Mouse (Mus musculus): ENCODE measurements around the gene Chl1. TPM values are rescaled to one million over a fixed set of nuclear protein-coding genes. Genes with fewer than 3 reads are reported as not detected.

Gene Chl1
- polyA plus RNA-seq, 1 experiment from 2014 or later, result 0.37 TPM

GRCm38 (mm10) chr6:103512911-103513321, 2.5 kb downstream of the Chl1 start:
- peaks cover 19% of the 10 kb centered on the region for H3K4me1 ChIP-seq
- no peak for ATAC-seq (ENCODE audit: extremely low read depth, insufficient number of reproducible peaks, low FRiP score, low TSS enrichment)
- no peaks in the 10 kb centered on the region for H3K36me3 ChIP-seq
- no peaks in the 10 kb centered on the region for H3K9me3 ChIP-seq
- no peak overlapping the region for H3K9ac ChIP-seq
- peaks cover 56% of the 10 kb centered on the region for H3K27me3 ChIP-seq (replicated peaks)
- H3K4me3 ChIP-seq, result no peak overlapping the region
- WGBS, result 49% methylated on average over 6 of the region's 6 CpGs
- no peak overlapping the region for H3K4me2 ChIP-seq
- H3K27ac ChIP-seq (replicated peaks), result no peak overlapping the region

DNA sequence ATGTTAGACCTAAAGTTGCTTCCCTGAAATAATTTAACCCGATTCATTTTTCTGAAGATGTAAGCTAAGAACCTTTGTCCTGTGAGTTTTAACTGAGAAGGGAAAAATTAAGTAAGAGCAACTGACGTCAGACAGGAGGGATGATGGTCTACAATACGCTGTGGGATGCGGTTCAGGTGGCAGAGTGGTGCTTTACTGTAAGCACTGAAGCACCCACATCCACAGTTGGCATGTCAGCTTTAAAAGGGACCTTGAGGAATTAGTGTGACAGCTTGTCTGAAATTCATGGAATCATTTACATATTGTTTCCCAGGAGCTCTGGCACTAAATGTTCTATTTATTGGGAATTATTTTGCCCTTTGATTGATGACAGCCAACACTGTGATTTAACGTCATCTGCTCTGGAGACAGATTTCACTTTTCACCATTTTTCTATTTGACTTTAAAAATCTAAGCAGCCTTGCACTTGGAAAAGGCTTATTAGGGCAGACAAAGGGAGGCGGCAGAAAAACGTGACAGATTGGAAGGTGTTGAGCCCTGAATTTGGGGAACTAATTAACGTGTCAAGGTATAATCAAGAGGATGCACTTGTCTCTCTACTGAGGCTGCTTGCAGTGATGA, 3.3 kb downstream of the Chl1 start:
- Histone ChIP-seq H3K4me1 (peaks cover 19% of the 10 kb centered on the region), H3K4me3 (no peak overlapping the region), H3K9ac (no peak overlapping the region), H3K27ac (replicated peaks) (no peak overlapping the region), H3K27me3 (replicated peaks) (peaks cover 52% of the 10 kb centered on the region), H3K36me3 (no peaks in the 10 kb centered on the region), H3K4me2 (no peak overlapping the region), H3K9me3 (no peaks in the 10 kb centered on the region)
- ATAC-seq (ENCODE audit: extremely low read depth, insufficient number of reproducible peaks, low FRiP score, low TSS enrichment), result no peak
- WGBS, result 62% methylated on average over 8 of the region's 8 CpGs

DNA sequence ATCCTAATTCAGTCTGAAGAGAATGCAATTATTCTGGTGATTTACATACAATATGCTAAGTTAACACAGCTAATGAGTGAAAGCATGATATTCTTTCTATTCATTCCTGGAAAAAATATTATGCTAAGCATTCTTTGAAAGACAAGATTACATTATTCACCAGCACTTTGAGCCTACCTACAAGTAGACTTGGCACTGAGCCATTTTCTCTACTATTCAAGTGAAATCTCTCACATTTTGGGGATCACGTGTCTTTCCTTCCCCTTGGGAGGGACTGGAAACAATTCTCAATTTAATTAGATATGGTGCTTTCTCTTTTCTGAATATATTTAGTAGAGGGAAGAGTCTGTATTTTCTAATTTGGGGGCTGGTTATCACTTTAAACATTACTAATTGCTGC, 4.0 kb downstream of the Chl1 start:
- Histone ChIP-seq H3K4me3 (no peak overlapping the region), H3K27me3 (replicated peaks) (peaks cover 50% of the 10 kb centered on the region), H3K9ac (no peak overlapping the region), H3K36me3 (no peaks in the 10 kb centered on the region), H3K27ac (replicated peaks) (no peak overlapping the region), H3K4me1 (peaks cover 19% of the 10 kb centered on the region), H3K4me2 (no peak overlapping the region), H3K9me3 (no peaks in the 10 kb centered on the region)
- 53% methylated on average over 1 of the region's 1 CpGs for WGBS
- ATAC-seq (ENCODE audit: extremely low read depth, insufficient number of reproducible peaks, low FRiP score, low TSS enrichment), result no peak

DNA sequence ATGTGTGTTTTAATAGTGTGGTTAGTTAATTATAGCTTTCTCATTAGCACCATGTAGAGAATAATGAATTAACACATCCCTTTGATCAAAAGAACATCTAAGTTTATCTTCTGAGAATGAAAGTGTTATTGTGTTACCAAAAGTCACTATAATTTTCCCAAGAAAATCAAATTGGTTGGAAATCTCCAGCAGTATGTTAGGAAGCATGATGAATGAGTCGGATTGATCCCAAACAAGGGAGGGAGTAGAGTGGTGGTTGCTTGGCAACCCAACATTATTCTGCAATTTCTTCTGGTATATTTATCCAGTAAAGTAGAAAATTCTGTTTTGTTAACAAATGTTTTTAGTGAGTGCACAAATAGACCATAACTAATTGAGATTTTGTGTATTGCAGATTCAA, 4.4 kb downstream of the Chl1 start:
- no peak overlapping the region for H3K4me2 ChIP-seq
- peaks cover 46% of the 10 kb centered on the region for H3K27me3 ChIP-seq (replicated peaks)
- peaks cover 19% of the 10 kb centered on the region for H3K4me1 ChIP-seq
- H3K9ac ChIP-seq, result no peak overlapping the region
- H3K9me3 ChIP-seq, result no peaks in the 10 kb centered on the region
- no peak overlapping the region for H3K4me3 ChIP-seq
- WGBS, result 81% methylated on average over 1 of the region's 1 CpGs
- H3K36me3 ChIP-seq, result no peaks in the 10 kb centered on the region
- H3K27ac ChIP-seq (replicated peaks), result no peak overlapping the region
- ATAC-seq (ENCODE audit: extremely low read depth, insufficient number of reproducible peaks, low FRiP score, low TSS enrichment), result no peak

- Histone ChIP-seq H3K4me1 (no peaks in the 10 kb centered on the region), H3K27ac (replicated peaks) (no peak overlapping the region), H3K4me2 (no peak overlapping the region), H3K9me3 (no peaks in the 10 kb centered on the region), H3K4me3 (no peak overlapping the region), H3K9ac (no peak overlapping the region), H3K27me3 (replicated peaks) (peaks cover 3% of the 10 kb centered on the region; the same call in 1 of the 2 replicates), H3K36me3 (no peaks in the 10 kb centered on the region)
- WGBS, result 74% methylated on average over 2 of the region's 2 CpGs
- no peak for ATAC-seq (ENCODE audit: extremely low read depth, insufficient number of reproducible peaks, low FRiP score, low TSS enrichment)
These were observed 9.2 kb downstream of the Chl1 start for GRCm38 (mm10) chr6:103519596-103519995.

DNA sequence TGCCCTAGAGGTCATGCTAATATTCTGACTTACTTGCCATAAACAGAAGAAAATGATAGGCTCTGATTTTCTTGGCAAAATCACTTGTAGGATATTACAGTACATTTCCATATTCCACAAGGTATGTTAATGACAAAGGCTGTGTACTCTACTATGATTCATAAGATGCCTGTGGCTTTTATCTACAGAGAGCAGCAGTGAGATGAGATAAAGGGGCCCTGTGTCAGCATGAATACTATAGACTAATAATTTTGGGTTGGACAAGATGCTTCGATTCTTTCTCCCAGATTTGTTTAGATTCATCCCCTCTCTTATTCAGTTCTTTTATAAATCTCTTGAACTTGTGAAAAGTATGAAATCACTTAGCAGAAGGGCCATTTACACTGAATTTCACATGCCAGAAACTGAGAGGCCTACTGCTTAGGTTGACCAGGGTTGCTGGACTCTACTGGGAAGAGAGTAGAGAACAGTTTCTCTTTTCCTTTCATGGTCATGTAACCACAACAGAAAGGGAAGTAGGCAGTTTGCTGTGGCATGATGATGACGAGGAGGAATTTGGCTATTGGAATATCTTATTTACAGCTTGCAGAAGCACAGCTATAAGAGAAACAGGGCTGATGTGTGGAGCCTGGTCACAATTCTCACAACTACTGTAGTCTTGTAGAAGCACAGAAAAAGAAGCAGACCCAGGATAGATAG, 15.1 kb downstream of the Chl1 start:
- Histone ChIP-seq H3K9ac (no peak overlapping the region), H3K36me3 (no peaks in the 10 kb centered on the region), H3K9me3 (no peaks in the 10 kb centered on the region), H3K4me3 (no peak overlapping the region), H3K4me1 (no peaks in the 10 kb centered on the region), H3K27me3 (replicated peaks) (no peaks in the 10 kb centered on the region), H3K27ac (replicated peaks) (no peak overlapping the region), H3K4me2 (no peak overlapping the region)
- 61% methylated on average over 2 of the region's 2 CpGs for WGBS
- no peak for ATAC-seq (ENCODE audit: extremely low read depth, insufficient number of reproducible peaks, low FRiP score, low TSS enrichment)

DNA sequence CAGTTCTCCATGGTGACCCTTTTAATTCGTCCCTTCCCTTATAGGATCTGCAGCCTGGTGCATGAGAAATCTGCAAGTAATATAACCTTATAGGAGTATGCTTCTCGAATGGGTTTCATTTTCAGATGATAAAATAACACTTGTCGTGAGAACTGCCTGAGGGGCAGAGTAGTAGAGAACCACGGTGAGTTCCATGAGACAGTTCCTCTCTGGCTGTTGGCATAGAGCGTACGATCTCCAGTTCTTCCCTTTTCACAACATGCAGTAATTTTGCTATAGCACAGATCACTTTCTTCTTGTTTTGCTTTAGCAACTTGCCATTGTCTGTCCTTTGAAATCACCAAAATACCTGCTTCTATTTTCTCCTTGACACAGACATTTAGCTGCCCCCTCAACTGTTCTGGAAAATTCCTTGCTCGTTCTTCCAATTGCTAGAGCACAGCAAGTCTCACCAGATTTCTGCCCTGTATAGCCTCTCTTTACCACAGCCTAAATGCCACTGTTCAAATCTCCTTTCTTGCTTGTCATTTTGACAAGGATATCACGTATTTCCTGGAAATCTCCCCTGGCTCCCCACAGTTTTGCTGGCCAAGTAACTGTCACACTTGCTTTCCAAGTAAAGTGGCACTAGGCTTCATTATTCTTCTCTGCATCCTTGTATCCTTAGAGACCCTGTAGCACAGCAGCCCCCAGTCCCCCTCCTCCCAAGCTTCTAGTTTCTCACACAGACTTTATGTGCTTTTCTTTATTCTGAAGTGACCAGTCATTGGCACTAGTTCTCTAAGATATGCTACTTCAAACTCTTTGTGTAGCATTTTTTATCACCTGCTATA, 16.8 kb downstream of the Chl1 start:
- Histone ChIP-seq H3K4me2 (no peak overlapping the region), H3K27ac (replicated peaks) (no peak overlapping the region), H3K36me3 (no peaks in the 10 kb centered on the region), H3K9me3 (no peaks in the 10 kb centered on the region), H3K27me3 (replicated peaks) (no peaks in the 10 kb centered on the region), H3K9ac (no peak overlapping the region), H3K4me3 (no peak overlapping the region), H3K4me1 (no peaks in the 10 kb centered on the region)
- WGBS, result 63% methylated on average over 8 of the region's 8 CpGs
- no peak for ATAC-seq (ENCODE audit: extremely low read depth, insufficient number of reproducible peaks, low FRiP score, low TSS enrichment)

DNA sequence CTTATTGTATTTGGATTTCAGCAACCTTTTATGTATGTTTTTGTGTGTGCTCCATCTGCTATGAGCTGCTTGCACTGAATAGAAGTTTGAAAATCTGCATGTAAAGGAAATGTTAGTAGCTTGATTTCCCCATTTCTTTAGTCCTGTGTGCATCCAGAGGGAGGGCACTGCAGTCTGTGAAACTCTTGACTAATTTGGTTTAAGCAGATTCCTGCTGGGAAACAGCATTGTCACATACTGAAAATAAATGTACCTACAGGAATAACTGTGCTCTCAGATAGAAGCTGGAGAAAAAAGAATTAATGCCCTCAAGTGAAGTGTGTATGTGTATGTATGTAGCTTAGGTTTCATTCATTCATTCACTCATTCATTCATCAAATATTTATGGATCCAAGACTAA, 22.7 kb downstream of the Chl1 start:
- no peaks in the 10 kb centered on the region for H3K27me3 ChIP-seq (replicated peaks)
- no peak for ATAC-seq (ENCODE audit: extremely low read depth, insufficient number of reproducible peaks, low FRiP score, low TSS enrichment)
- H3K4me3 ChIP-seq, result no peak overlapping the region

DNA sequence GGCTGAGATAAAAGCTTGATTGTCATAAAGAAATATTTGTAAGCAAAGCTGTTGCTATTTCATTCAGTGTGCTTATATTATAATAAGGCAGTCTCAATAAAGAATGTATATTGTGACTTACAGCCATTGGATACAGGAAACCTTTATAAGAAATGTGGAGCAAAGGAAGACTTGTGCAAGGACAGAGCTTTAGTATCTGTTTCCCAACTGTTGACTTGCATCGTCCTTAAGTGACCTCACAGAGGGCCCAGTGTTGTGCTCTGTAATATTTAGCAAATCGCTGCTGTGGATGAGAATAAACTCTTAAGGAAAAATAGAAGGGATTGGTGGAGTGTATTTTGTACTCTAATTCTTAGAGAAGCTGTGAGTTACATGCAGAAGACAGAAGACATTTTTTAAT, 23.6 kb downstream of the Chl1 start:
- Histone ChIP-seq H3K9ac (no peak overlapping the region), H3K27ac (replicated peaks) (no peak overlapping the region), H3K9me3 (no peaks in the 10 kb centered on the region), H3K36me3 (no peaks in the 10 kb centered on the region), H3K4me3 (no peak overlapping the region), H3K27me3 (replicated peaks) (no peaks in the 10 kb centered on the region), H3K4me1 (no peaks in the 10 kb centered on the region), H3K4me2 (no peak overlapping the region)
- WGBS, result 64% methylated on average over 2 of the region's 2 CpGs
- ATAC-seq (ENCODE audit: extremely low read depth, insufficient number of reproducible peaks, low FRiP score, low TSS enrichment), result no peak

More for the DNA sequence above, 22.7 kb downstream of the Chl1 start:
- Histone ChIP-seq H3K36me3 (no peaks in the 10 kb centered on the region), H3K9ac (no peak overlapping the region), H3K4me2 (no peak overlapping the region), H3K27ac (replicated peaks) (no peak overlapping the region), H3K4me1 (no peaks in the 10 kb centered on the region), H3K9me3 (no peaks in the 10 kb centered on the region)

DNA sequence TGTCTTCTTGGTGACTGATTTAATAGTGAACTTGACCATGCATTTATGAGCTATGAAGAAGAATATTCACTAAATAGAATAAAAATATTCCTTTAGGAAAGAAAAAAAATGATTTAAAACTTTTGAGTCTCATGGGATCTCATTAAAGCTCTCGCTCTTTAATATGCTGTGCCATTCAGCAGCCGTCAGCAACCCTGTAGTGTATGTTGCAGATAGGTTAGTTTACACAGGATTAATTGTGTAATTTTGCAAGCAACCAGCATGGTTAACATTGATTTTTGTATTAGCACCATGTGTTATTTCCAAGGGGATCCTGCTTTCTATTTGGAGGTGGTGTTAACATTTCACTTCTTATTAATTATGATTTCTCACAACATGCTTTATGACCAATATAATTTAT, 32.2 kb downstream of the Chl1 start:
- no peaks in the 10 kb centered on the region for H3K27me3 ChIP-seq (replicated peaks)
- H3K9ac ChIP-seq, result no peak overlapping the region
- no peaks in the 10 kb centered on the region for H3K4me1 ChIP-seq
- no peak overlapping the region for H3K4me2 ChIP-seq
- no peaks in the 10 kb centered on the region for H3K9me3 ChIP-seq
- no peak for ATAC-seq (ENCODE audit: extremely low read depth, insufficient number of reproducible peaks, low FRiP score, low TSS enrichment)
- no peak overlapping the region for H3K27ac ChIP-seq (replicated peaks)
- H3K36me3 ChIP-seq, result no peaks in the 10 kb centered on the region
- H3K4me3 ChIP-seq, result no peak overlapping the region
- WGBS, result 81% methylated on average over 2 of the region's 2 CpGs

GRCm38 (mm10) chr6:103543753-103544152, 33.4 kb downstream of the Chl1 start:
- Histone ChIP-seq H3K4me3 (no peak overlapping the region), H3K27ac (replicated peaks) (no peak overlapping the region), H3K27me3 (replicated peaks) (no peaks in the 10 kb centered on the region), H3K9ac (no peak overlapping the region), H3K36me3 (no peaks in the 10 kb centered on the region), H3K4me2 (no peak overlapping the region), H3K9me3 (no peaks in the 10 kb centered on the region), H3K4me1 (no peaks in the 10 kb centered on the region)
- 55% methylated on average over 1 of the region's 1 CpGs for WGBS
- ATAC-seq (ENCODE audit: extremely low read depth, insufficient number of reproducible peaks, low FRiP score, low TSS enrichment), result no peak
